Mouse (Mus musculus) lung, postnatal 10 days (tissue): ENCODE data around the gene Ang5.
"Not testable (repeated sequence)": the region's sequence is repeated elsewhere in the genome, so short reads cannot be mapped to it uniquely, and the experiment has no call there.

Experiments
- DNase-seq: peaks from one replicate; pipeline ENCODE4 v3.0.0; 2021

Ang5 gene

GRCm38 (mm10) chr14:43956769-43957168 lies at the start of gene Ang5:
Ang5 (plus strand) TSS chr14:43957069.
- DNase-seq: not testable (repeated sequence)

- DNase-seq: not testable (repeated sequence)
Observed at GRCm38 (mm10) chr14:43918214-43918613, 38.7 kb upstream of the Ang5 start.

GRCm38 (mm10) chr14:43923459-43923858 lies 33.4 kb upstream of the Ang5 start, which contains the start of gene Ear10:
Ear10 (minus strand) TSS chr14:43923559.
- DNase-seq: not testable (repeated sequence)

- DNase-seq: peak; percentile 74
Observed at GRCm38 (mm10) chr14:43924688-43925403, 32.0 kb upstream of the Ang5 start, which contains the start of gene Gm8113. Gm8113 (plus strand) TSS chr14:43925390.

- not testable (repeated sequence) for DNase-seq
Observed at GRCm38 (mm10) chr14:43925404-43925950, 31.4 kb upstream of the Ang5 start.

GRCm38 (mm10) chr14:43932991-43933390 lies 23.9 kb upstream of the Ang5 start:
- peak; percentile 30 for DNase-seq

- not testable (repeated sequence) for DNase-seq
Observed at GRCm38 (mm10) chr14:43933399-43933798, 23.5 kb upstream of the Ang5 start.

- not testable (repeated sequence) for DNase-seq
Observed at GRCm38 (mm10) chr14:43953382-43953781, 3.5 kb upstream of the Ang5 start.

GRCm38 (mm10) chr14:43955074-43955473 lies 1.8 kb upstream of the Ang5 start:
- not testable (repeated sequence) for DNase-seq

GRCm38 (mm10) chr14:43983454-43983853 lies 26.6 kb downstream of the Ang5 start:
- DNase-seq: no peak

GRCm38 (mm10) chr14:43983897-43984296 lies 27.0 kb downstream of the Ang5 start:
- DNase-seq: peak; percentile 61

GRCm38 (mm10) chr14:43986147-43986546 lies 29.3 kb downstream of the Ang5 start:
- no peak for DNase-seq

- DNase-seq: peak; percentile 77
Observed at GRCm38 (mm10) chr14:43987404-43987803, 30.5 kb downstream of the Ang5 start.

- not testable (repeated sequence) for DNase-seq
Observed at GRCm38 (mm10) chr14:43998455-43999000, 41.7 kb downstream of the Ang5 start.

- no peak for DNase-seq
Observed at GRCm38 (mm10) chr14:44001600-44001999, 44.7 kb downstream of the Ang5 start.

GRCm38 (mm10) chr14:44002169-44002568 lies 45.3 kb downstream of the Ang5 start, which contains the start of gene Ang6:
Ang6 (minus strand) TSS chr14:44002269.
- no peak for DNase-seq

GRCm38 (mm10) chr14:44008021-44008420 lies 51.2 kb downstream of the Ang5 start:
- not testable (repeated sequence) for DNase-seq

GRCm38 (mm10) chr14:44009686-44010085 lies 52.8 kb downstream of the Ang5 start:
- DNase-seq: not testable (repeated sequence)
